Mouse (Mus musculus) ES-E14 (cell line): Measurements from ENCODE around the gene Tbc1d8b. TPM values are rescaled to one million over a fixed set of nuclear protein-coding genes. Genes with fewer than 3 reads are reported as not detected.

Experiments used
- DNase-seq: peaks from one replicate; pipeline ENCODE4 v3.0.0-alpha.2; 2013; ENCODE audit warnings: low read depth, low spot score
- H3K27ac ChIP-seq: 2 replicates; pipeline ENCODE4 v1.5.1; 2012; ENCODE audit warnings: low read depth, mild to moderate bottlenecking, low read length, moderate library complexity, mixed read lengths; ENCODE audit not compliant: poor library complexity, insufficient read depth, severe bottlenecking
- H3K36me3 ChIP-seq: 2 replicates; pipeline ENCODE4 v1.6.1; 2012; ENCODE audit warnings: mild to moderate bottlenecking, low read length, moderate library complexity, mixed read lengths; ENCODE audit not compliant: control insufficient read depth, poor library complexity, insufficient read depth, severe bottlenecking
- H3K4me1 ChIP-seq, 2 experiments: fragments of 150-350 bp in 1 of 2; sonication (generic) in 1 of 2; 2 replicates each; pipeline ENCODE4 v1.6.1; 2012; ENCODE audit warnings: low read length in 2 of 2, mild to moderate bottlenecking in 1 of 2, mixed read lengths in 1 of 2; ENCODE audit not compliant: control insufficient read depth in 2 of 2, insufficient read depth in 2 of 2, poor library complexity in 1 of 2
- H3K4me3 ChIP-seq, 2 experiments: fragments of 150-350 bp in 1 of 2; sonication (generic) in 1 of 2; 2 replicates each; pipeline ENCODE4 v1.5.1; 2012; ENCODE audit warnings: low read length in 2 of 2, low read depth in 1 of 2, mild to moderate bottlenecking in 1 of 2, mixed read lengths in 1 of 2; ENCODE audit not compliant: insufficient read depth in 1 of 2, poor library complexity in 1 of 2, severe bottlenecking in 1 of 2
- H3K9ac ChIP-seq: 2 replicates; pipeline ENCODE4 v1.6.1; 2012; ENCODE audit warnings: low read depth, mild to moderate bottlenecking, low read length, mixed read lengths; ENCODE audit not compliant: poor library complexity, insufficient read depth, severe bottlenecking
- H3K9me3 ChIP-seq: fragments of 150-350 bp; sonication (generic); 2 replicates; pipeline ENCODE4 v1.6.1; 2012; ENCODE audit warnings: low read depth, mild to moderate bottlenecking, low read length; ENCODE audit not compliant: control insufficient read depth, insufficient read depth
- CHD2 ChIP-seq: IDR thresholded peaks from 2 replicates; pipeline ENCODE4 v1.6.1; 2014; ENCODE audit warnings: mild to moderate bottlenecking, low read depth, low read length, inconsistent platforms
- HCFC1 ChIP-seq: IDR thresholded peaks from 2 replicates; pipeline ENCODE4 v1.6.1; 2012; ENCODE audit warnings: low read length, inconsistent platforms, borderline replicate concordance; ENCODE audit not compliant: insufficient read depth
- MAFK ChIP-seq: IDR thresholded peaks from 2 replicates; pipeline ENCODE4 v1.6.1; 2014; ENCODE audit warnings: mild to moderate bottlenecking, low read depth, low read length, inconsistent platforms; ENCODE audit not compliant: insufficient read depth
- ZC3H11A ChIP-seq: IDR thresholded peaks from 2 replicates; pipeline ENCODE4 v1.6.1; 2012; ENCODE audit warnings: low read depth, mild to moderate bottlenecking, inconsistent platforms, low read length, borderline replicate concordance
- ZNF384 ChIP-seq: IDR thresholded peaks from 2 replicates; pipeline ENCODE4 v1.6.1; 2012; ENCODE audit warnings: low read depth, low read length, inconsistent platforms
- in situ Hi-C, 2 experiments: fragments of 600-800 bp; cut with MboI; formaldehyde crosslinking; loops; one replicate each; pipeline ENCODE4 v1.15.1; 2025; ENCODE audit warnings: low sequenced_read_pairs in 2 of 2, inconsistent platforms in 1 of 2; ENCODE audit not compliant: unreplicated experiment in 2 of 2
- total RNA-seq: library from RNA; depleted of rRNA; stranded (reverse); fragments of 300-350 nt; gene quantifications from 2 replicates; pipeline ENCODE4 v1.2.3, GENCODE M21; 2012

Gene Tbc1d8b
- total RNA-seq, 1 experiment: 1.9 TPM

DNA sequence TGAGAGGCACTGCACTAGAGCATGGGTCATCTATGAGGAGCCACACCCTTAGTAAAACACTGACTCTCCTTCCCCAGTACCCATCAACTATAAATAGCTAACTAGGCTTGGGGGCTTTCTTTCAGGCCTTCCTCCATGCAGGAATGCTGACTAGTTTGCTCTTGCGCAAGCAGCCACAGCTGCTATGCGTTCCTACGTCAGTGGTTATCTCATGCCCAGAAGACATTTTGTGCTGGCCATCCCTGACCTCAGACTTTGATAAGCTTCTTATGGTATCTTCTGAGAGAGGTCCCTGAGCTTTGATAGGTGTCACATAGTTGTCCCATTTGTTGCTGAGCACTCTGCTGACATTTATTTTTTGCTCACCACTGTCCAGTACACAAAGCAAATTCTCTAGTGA lies 31.5 kb upstream of the Tbc1d8b start:
- H3K4me1 ChIP-seq: no peaks in the 10 kb centered on the region
- H3K4me3 ChIP-seq: no peak overlapping the region
- no peak overlapping the region for H3K27ac ChIP-seq
- DNase-seq: no peak
- no peak for TF ChIP-seq ZC3H11A
- no peak for TF ChIP-seq HCFC1
- TF ChIP-seq CHD2: no peak
- no peak for TF ChIP-seq MAFK
- TF ChIP-seq ZNF384: no peak
- no peaks in the 10 kb centered on the region for H3K36me3 ChIP-seq
- H3K9me3 ChIP-seq: no peaks in the 10 kb centered on the region
- in situ Hi-C loops: loop anchor here in 1 of 2 experiments (25.0 kb wide), 1 partner anchor 216 kb away; no protein-coding TSS in a partner anchor
- no peak overlapping the region for H3K9ac ChIP-seq

DNA sequence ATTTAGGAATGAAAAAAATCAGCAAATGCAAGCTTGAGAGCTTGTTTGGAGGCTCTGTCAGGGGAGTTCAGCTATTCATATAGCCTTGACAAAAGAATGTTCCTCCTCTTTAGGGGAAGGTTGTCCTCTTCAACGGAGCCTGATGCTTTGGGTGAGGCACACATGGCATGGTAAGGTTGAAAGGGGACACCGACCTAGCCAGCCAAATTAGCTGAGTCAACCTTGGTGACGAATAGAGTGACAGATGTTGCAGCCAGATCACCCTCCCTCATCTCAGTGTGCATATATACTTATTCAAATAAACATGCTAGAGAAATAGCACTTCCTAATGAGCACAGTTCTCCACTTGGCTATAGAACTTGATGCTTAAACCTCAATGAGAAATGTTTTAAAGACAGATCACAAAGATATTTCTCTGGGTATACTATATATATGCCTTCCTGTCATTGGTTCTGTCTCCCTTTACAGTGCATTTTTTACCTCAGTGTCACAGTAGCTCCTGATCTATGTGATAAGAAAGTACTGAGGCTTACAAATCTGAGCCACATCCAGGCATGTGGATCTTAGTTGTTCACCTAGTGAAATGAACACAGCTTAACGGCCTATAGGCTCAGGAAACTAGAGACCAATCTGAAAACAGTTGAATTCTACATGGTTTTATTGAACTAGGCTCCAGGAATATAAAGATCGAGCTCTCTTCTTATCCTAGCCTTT lies 30.3 kb upstream of the Tbc1d8b start:
- H3K9ac ChIP-seq: no peak overlapping the region
- H3K4me1 ChIP-seq: no peaks in the 10 kb centered on the region
- no peak for DNase-seq
- no peaks in the 10 kb centered on the region for H3K36me3 ChIP-seq
- in situ Hi-C loops: loop anchor here in 1 of 2 experiments (25.0 kb wide), 1 partner anchor 217 kb away; no protein-coding TSS in a partner anchor
- H3K9me3 ChIP-seq: no peaks in the 10 kb centered on the region
- H3K27ac ChIP-seq: no peak overlapping the region
- no peak for TF ChIP-seq CHD2
- no peak for TF ChIP-seq ZC3H11A
- TF ChIP-seq ZNF384: no peak
- no peak for TF ChIP-seq HCFC1
- no peak for TF ChIP-seq MAFK
- no peak overlapping the region for H3K4me3 ChIP-seq

DNA sequence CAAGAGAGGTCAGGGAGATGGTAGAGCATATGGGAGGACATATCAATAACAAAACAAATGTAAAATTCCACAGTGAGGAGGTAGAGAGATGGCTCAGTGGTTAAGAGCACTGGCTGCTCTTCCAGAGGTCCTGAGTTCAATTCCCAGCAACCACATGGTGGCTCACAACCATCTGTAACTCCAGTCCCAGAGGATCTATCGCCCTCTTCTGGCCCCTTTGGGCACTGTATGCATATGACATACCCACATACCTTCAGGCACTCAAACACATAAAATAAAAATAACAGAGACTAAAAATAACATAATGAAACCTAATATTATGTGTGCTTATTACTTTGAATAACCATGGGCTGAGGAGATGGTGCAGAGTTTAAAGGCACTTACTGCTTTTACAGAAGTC lies 22.7 kb upstream of the Tbc1d8b start:
- no peaks in the 10 kb centered on the region for H3K36me3 ChIP-seq
- no peak for TF ChIP-seq CHD2
- no peak for TF ChIP-seq HCFC1
- TF ChIP-seq ZNF384: no peak
- TF ChIP-seq ZC3H11A: no peak
- no peak for TF ChIP-seq MAFK
- H3K9ac ChIP-seq: no peak overlapping the region
- in situ Hi-C loops: loop anchor here in 1 of 2 experiments (25.0 kb wide), 1 partner anchor 225 kb away; no protein-coding TSS in a partner anchor
- no peak overlapping the region for H3K27ac ChIP-seq
- no peaks in the 10 kb centered on the region for H3K4me1 ChIP-seq
- no peaks in the 10 kb centered on the region for H3K9me3 ChIP-seq
- no peak for DNase-seq
- no peak overlapping the region for H3K4me3 ChIP-seq

DNA sequence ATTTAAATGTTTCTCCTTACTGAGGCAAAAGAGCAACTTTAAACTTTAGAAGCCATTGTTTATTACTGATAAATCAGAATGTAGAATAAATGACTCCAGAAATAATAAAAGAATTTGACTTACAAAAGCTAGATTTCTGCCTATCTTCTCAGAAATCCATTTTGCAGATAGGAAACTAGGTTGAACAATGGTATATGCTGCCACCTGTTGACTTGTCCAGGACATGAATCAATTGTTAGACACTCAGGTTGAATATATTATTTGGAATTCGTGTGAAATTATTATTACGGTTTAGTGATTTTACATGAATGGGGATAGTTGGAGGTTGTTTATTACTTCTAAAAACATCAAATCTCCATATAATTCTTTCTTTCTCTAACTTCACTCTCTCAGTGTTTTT lies 19.0 kb upstream of the Tbc1d8b start:
- Histone ChIP-seq H3K4me3 (no peak overlapping the region), H3K27ac (no peak overlapping the region), H3K9ac (no peak overlapping the region), H3K36me3 (no peaks in the 10 kb centered on the region), H3K4me1 (no peaks in the 10 kb centered on the region), H3K9me3 (no peaks in the 10 kb centered on the region)
- TF ChIP-seq ZNF384: no peak
- no peak for DNase-seq
- in situ Hi-C loops: loop anchor here in 1 of 2 experiments (25.0 kb wide), 1 partner anchor 229 kb away; no protein-coding TSS in a partner anchor
